Mouse (Mus musculus): ENCODE measurements around the gene Trip11. TPM values are rescaled to one million over a fixed set of nuclear protein-coding genes. Genes with fewer than 3 reads are reported as not detected.

Gene Trip11
- polyA plus RNA-seq, 1 experiment from 2014 or later = 32.4 TPM

GRCm38 (mm10) chr12:101892832-101893231 is 20.2 kb downstream of the Trip11 start:
- Histone ChIP-seq H3K27me3 (no peaks in the 10 kb centered on the region), H3K36me3 (peaks cover 48% of the 10 kb centered on the region), H3K4me2 (no peak overlapping the region), H3K9me3 (no peaks in the 10 kb centered on the region), H3K9ac (no peak overlapping the region), H3K4me1 (no peaks in the 10 kb centered on the region), H3K27ac (no peak overlapping the region), H3K4me3 (no peak overlapping the region)
- no peak for ATAC-seq (ENCODE audit: borderline replicate concordance, extremely low read depth, low FRiP score, low TSS enrichment)
- WGBS = 91% methylated on average over 2 of the region's 2 CpGs

DNA sequence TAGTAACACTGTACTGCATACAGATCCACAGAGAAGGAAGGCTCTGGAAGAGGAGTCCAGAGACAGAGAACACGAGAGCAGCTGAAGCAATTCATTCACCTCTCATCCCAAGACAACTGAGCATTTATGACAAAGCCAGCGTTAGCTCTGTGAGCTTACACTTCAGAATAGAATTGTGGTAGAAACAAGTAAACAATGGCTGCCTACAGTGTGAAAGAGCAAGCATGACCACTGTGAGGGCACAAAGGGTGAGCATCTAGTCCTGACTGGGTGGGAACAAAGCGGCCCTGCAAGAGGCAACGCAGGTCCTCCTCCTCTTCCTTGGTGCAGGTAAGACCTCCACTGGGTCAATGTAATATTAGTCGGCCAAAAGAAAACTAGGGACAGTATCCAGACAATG is 22.0 kb downstream of the Trip11 start:
- peaks cover 56% of the 10 kb centered on the region for H3K36me3 ChIP-seq
- H3K27me3 ChIP-seq = no peaks in the 10 kb centered on the region
- WGBS = 85% methylated on average over 5 of the region's 5 CpGs
- H3K9ac ChIP-seq = no peak overlapping the region
- H3K4me3 ChIP-seq = no peak overlapping the region
- no peak overlapping the region for H3K4me2 ChIP-seq
- ATAC-seq (ENCODE audit: borderline replicate concordance, extremely low read depth, low FRiP score, low TSS enrichment) = no peak
- H3K27ac ChIP-seq = no peak overlapping the region
- no peaks in the 10 kb centered on the region for H3K9me3 ChIP-seq
- H3K4me1 ChIP-seq = no peaks in the 10 kb centered on the region

- Histone ChIP-seq H3K27ac (no peak overlapping the region), H3K4me3 (no peak overlapping the region), H3K36me3 (peaks cover 68% of the 10 kb centered on the region), H3K4me2 (no peak overlapping the region), H3K9ac (no peak overlapping the region), H3K9me3 (no peaks in the 10 kb centered on the region), H3K4me1 (no peaks in the 10 kb centered on the region), H3K27me3 (no peaks in the 10 kb centered on the region)
- WGBS = 75% methylated on average over 3 of the region's 3 CpGs
- ATAC-seq (ENCODE audit: borderline replicate concordance, extremely low read depth, low FRiP score, low TSS enrichment) = no peak
These were observed 23.7 kb downstream of the Trip11 start for GRCm38 (mm10) chr12:101889351-101889750.

DNA sequence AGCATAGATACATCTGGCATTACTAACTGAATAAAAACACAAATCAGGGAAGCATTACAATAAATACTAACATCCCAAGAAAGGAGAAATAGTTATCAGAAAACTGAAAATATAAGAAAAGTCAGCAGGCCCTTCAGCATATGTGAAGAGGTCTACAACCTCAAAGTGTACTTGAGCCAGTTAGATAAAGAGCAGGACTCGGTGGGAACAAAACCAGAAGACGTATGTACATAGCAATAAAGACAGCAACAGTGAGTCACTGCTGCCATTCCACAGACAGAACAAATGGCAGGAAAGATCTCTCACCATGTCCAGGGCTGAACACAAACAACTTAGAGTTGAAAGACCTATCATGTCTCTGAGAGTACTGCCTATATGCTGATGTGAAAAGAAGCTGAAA is 24.8 kb downstream of the Trip11 start:
- Histone ChIP-seq H3K27ac (no peak overlapping the region), H3K9ac (no peak overlapping the region), H3K4me3 (no peak overlapping the region), H3K9me3 (no peaks in the 10 kb centered on the region), H3K4me2 (no peak overlapping the region), H3K27me3 (no peaks in the 10 kb centered on the region), H3K36me3 (peaks cover 70% of the 10 kb centered on the region), H3K4me1 (no peaks in the 10 kb centered on the region)
- no peak for ATAC-seq (ENCODE audit: borderline replicate concordance, extremely low read depth, low FRiP score, low TSS enrichment)
- 61% methylated on average over 2 of the region's 2 CpGs for WGBS

GRCm38 (mm10) chr12:101884926-101885325 is 28.1 kb downstream of the Trip11 start:
- Histone ChIP-seq H3K4me3 (no peak overlapping the region), H3K36me3 (peaks cover 56% of the 10 kb centered on the region), H3K27me3 (no peaks in the 10 kb centered on the region), H3K4me2 (no peak overlapping the region), H3K9me3 (no peaks in the 10 kb centered on the region), H3K27ac (no peak overlapping the region), H3K9ac (no peak overlapping the region), H3K4me1 (no peaks in the 10 kb centered on the region)
- no peak for ATAC-seq (ENCODE audit: borderline replicate concordance, extremely low read depth, low FRiP score, low TSS enrichment)
- 94% methylated on average over 7 of the region's 7 CpGs for WGBS

DNA sequence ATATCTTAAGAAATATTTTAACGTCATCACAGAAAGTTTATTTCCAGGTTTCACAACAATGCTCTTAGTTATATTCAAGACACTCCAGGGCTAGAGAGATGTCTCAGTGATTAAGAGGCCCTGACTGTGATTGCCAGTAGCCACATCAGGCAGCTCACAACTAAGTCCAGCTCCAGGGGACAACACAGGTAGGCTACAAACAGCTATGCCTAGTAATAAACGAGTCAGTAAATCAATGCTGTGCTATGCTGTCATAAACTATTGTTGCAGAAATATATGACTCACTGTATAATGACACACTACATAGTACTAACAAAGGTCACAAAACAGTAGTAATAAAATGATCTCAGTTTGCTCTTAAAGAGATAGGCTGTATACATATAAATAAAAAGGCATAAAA is 36.7 kb downstream of the Trip11 start:
- peaks cover 35% of the 10 kb centered on the region for H3K36me3 ChIP-seq
- WGBS = 87% methylated on average over 2 of the region's 2 CpGs
- no peaks in the 10 kb centered on the region for H3K4me1 ChIP-seq
- no peak overlapping the region for H3K4me2 ChIP-seq
- H3K4me3 ChIP-seq = no peak overlapping the region
- no peak overlapping the region for H3K9ac ChIP-seq
- no peak overlapping the region for H3K27ac ChIP-seq
- ATAC-seq (ENCODE audit: borderline replicate concordance, extremely low read depth, low FRiP score, low TSS enrichment) = no peak
- no peaks in the 10 kb centered on the region for H3K27me3 ChIP-seq
- no peaks in the 10 kb centered on the region for H3K9me3 ChIP-seq

DNA sequence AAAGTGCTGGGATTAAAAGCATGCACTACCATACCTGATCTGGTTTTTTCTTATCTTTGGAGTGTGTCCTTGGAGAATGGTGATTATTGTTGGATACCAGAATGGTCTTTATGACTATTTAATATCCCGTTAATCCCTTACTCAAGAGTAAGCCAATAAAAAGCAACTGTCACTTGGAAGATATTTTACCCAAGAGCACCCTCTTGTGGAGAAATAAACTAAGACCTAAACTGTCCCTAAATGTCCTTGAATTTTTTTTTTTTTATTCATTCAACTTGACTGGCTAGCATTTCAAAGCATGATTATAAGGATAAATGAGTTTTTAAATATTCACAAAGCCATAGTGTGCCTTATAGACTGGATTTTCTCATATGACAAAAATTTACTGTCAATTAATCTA is 38.0 kb downstream of the Trip11 start:
- no peak overlapping the region for H3K27ac ChIP-seq
- no peak overlapping the region for H3K9ac ChIP-seq
- H3K4me1 ChIP-seq = no peaks in the 10 kb centered on the region
- 58% methylated on average over 1 of the region's 1 CpGs for WGBS
- peaks cover 37% of the 10 kb centered on the region for H3K36me3 ChIP-seq
- no peak overlapping the region for H3K4me3 ChIP-seq
- no peaks in the 10 kb centered on the region for H3K27me3 ChIP-seq
- no peak overlapping the region for H3K4me2 ChIP-seq
- no peak for ATAC-seq (ENCODE audit: borderline replicate concordance, extremely low read depth, low FRiP score, low TSS enrichment)
- no peaks in the 10 kb centered on the region for H3K9me3 ChIP-seq

DNA sequence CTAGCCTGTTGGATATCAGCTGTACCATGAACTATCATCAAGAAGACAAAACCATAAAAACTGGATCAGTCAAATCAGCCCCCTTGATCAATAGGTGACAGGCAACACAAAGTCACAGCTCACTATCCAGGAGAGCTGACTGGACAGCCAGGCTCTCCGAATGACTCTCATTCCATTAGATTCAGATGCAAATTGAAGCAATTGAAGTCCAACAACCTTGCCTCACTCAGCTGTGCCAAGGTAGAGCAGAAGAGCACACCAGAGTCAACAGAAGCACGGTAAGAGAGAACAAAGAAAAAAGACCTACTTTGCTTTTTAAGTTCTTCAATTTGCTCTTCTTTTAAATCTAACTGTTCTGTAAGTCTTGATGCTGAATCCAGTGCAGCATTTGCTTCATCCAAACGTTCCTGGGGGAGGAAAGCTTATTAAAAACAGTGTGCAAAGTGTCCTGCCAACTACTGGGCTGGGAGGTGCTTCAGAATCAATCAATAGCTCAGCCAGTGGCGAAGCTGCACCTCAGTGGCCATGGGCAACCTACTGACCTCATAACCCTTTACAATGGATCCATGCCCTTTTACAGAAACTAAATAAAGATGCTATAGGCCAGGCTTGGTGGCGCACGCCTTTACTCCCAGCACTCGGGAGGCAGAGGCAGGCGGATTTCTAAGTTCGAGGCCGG is 50.6 kb downstream of the Trip11 start:
- no peak overlapping the region for H3K27ac ChIP-seq
- H3K9me3 ChIP-seq = no peaks in the 10 kb centered on the region
- no peak overlapping the region for H3K4me2 ChIP-seq
- no peak overlapping the region for H3K4me3 ChIP-seq
- H3K27me3 ChIP-seq = no peaks in the 10 kb centered on the region
- H3K36me3 ChIP-seq = peaks cover 21% of the 10 kb centered on the region; the same call in 1 of the 2 replicates
- H3K4me1 ChIP-seq = no peaks in the 10 kb centered on the region
- H3K9ac ChIP-seq = no peak overlapping the region
- WGBS = 87% methylated on average over 10 of the region's 10 CpGs
- no peak for ATAC-seq (ENCODE audit: borderline replicate concordance, extremely low read depth, low FRiP score, low TSS enrichment)

DNA sequence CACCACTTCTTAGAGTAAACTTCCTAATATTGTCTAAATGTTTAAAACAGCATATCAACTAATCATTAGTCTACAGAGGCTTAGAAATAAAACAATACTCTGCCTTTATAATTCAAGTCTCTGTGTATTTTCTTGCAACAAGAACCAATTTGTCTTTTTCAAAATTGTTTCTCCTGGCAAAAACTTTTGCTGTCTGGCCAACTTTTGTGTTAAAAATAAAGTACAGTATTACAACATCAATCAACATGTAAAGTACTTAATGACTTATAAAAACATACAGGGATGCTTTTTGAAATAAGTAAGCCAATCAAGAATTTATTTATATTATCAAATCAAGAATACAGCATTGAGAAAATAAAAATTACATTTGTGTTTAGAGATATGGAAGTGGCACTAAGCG is 52.8 kb downstream of the Trip11 start:
- 79% methylated on average over 1 of the region's 1 CpGs for WGBS
- Histone ChIP-seq H3K4me2 (no peak overlapping the region), H3K4me3 (no peak overlapping the region), H3K9ac (no peak overlapping the region), H3K4me1 (no peaks in the 10 kb centered on the region), H3K36me3 (peaks cover 15% of the 10 kb centered on the region; the same call in 1 of the 2 replicates), H3K9me3 (no peaks in the 10 kb centered on the region), H3K27ac (no peak overlapping the region), H3K27me3 (no peaks in the 10 kb centered on the region)
- no peak for ATAC-seq (ENCODE audit: borderline replicate concordance, extremely low read depth, low FRiP score, low TSS enrichment)

GRCm38 (mm10) chr12:101858011-101858410 is 55.1 kb downstream of the Trip11 start:
- Histone ChIP-seq H3K9me3 (no peaks in the 10 kb centered on the region), H3K36me3 (peaks cover 15% of the 10 kb centered on the region; the same call in 1 of the 2 replicates), H3K4me1 (no peaks in the 10 kb centered on the region), H3K4me3 (no peak overlapping the region), H3K27me3 (no peaks in the 10 kb centered on the region), H3K27ac (no peak overlapping the region), H3K9ac (no peak overlapping the region), H3K4me2 (no peak overlapping the region)
- ATAC-seq (ENCODE audit: borderline replicate concordance, extremely low read depth, low FRiP score, low TSS enrichment) = no peak
- 85% methylated on average over 5 of the region's 5 CpGs for WGBS

DNA sequence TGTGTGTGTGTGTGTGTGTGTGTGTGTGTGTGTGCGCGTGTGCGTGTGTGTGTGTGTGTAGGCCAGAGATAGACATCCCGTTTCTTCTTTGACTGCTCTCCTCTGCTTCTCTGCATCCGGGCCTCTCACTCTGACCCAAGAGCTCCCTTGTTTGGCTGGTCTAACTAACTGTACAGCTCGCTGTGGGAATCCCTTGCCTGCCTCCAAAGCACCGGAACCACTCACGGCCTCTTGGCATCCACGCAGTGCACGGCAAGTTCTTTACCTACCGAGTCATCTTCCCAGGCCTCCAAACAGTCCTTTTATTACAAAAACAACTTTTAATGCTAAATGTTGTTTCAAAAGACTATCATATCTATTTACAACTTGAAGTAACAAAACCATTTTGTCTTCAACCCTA is 58.7 kb downstream of the Trip11 start:
- H3K27me3 ChIP-seq = no peaks in the 10 kb centered on the region
- no peak for ATAC-seq (ENCODE audit: borderline replicate concordance, extremely low read depth, low FRiP score, low TSS enrichment)
- 0 out of 2 replicates have a peak, but pooled peaks cover 11% of the 10 kb centered on the region for H3K4me1 ChIP-seq
- 0 out of 2 replicates have a peak, but pooled peaks cover 7% of the 10 kb centered on the region for H3K36me3 ChIP-seq
- H3K9ac ChIP-seq = no peak overlapping the region
- WGBS = 89% methylated on average over 11 of the region's 11 CpGs
- H3K27ac ChIP-seq = no peak overlapping the region
- no peaks in the 10 kb centered on the region for H3K9me3 ChIP-seq
- no peak overlapping the region for H3K4me3 ChIP-seq
- H3K4me2 ChIP-seq = no peak overlapping the region

DNA sequence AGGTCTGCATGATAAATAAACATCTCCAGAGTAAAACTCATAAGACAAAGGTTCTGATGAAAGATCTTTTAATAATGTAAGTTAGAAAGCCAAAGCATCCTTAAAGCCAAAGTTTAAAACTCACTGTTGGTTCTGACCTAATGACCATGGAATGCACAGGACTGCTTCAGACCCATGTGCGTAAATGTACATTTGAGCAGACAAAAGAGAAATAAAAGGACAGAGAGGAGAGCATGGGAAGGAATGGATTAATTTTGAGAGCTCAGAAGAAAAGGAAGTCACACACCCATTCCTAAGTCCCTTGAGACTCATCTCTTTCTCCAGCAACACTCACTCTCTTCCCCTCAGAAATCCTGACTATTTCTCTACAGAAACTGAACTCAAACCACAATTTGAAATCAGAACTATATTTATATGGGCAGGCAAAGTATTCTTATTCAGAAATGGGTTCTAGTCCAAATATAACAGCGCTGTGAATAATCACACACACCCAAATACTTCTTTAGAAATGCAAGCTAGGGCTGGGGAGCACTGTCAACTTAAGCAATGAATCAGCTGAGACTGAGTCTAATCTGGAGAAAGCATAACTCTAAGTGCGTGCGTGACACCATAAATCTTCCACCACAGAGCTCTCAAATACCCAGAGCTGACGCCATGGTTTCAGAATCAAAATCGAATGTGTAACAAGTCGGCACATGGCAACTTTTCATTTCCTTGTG is 61.1 kb downstream of the Trip11 start:
- Histone ChIP-seq H3K36me3 (0 out of 2 replicates have a peak, but pooled peaks cover 7% of the 10 kb centered on the region), H3K9ac (no peak overlapping the region), H3K27me3 (no peaks in the 10 kb centered on the region), H3K4me2 (no peak overlapping the region), H3K9me3 (no peaks in the 10 kb centered on the region), H3K4me3 (no peak overlapping the region), H3K4me1 (0 out of 2 replicates have a peak, but pooled peaks cover 11% of the 10 kb centered on the region), H3K27ac (0 out of 2 replicates have a peak overlapping the region, but pooled peaks have one; percentile 10)
- 69% methylated on average over 7 of the region's 7 CpGs for whole genome bisulfite sequencing
- peak; percentile 31; the same call in 1 of the 2 replicates for ATAC-seq (ENCODE audit: borderline replicate concordance, extremely low read depth, low FRiP score, low TSS enrichment)

Measured in lung, embryonic 15.5 days (tissue).